Mouse (Mus musculus): ENCODE results near the gene Gm5148. TPM values are rescaled to one million over a fixed set of nuclear protein-coding genes. Genes with fewer than 3 reads are reported as not detected.

The Gm5148 gene
- total RNA-seq, 2 experiments from 2014 or later, result 2.2 TPM

GRCm38 (mm10) chr3:37693552-37693951 is 30.7 kb downstream of the Gm5148 start:
- DNase-seq (ENCODE audit: low spot score in 2 of 2), result no peak

DNA sequence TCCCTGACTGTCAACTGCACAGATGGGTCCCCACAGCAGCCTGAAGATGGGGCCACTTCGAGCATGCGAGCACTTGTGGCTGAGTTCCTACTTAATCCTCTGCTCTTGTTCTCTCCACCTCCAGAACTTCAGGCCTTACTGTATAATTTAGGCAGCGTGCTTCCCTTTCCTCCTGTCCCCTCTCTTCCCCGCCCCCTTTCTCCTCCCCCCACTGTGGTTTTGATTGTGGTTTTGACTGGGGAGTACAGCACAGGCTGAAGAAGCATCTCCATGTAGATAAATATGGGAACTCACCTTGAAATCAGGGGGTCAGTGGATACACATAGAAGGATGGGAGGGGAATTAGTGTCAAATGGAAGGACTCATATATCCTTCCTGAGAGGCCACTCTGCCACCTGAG is 31.3 kb downstream of the Gm5148 start:
- DNase-seq (ENCODE audit: low spot score in 2 of 2), result no peak

DNA sequence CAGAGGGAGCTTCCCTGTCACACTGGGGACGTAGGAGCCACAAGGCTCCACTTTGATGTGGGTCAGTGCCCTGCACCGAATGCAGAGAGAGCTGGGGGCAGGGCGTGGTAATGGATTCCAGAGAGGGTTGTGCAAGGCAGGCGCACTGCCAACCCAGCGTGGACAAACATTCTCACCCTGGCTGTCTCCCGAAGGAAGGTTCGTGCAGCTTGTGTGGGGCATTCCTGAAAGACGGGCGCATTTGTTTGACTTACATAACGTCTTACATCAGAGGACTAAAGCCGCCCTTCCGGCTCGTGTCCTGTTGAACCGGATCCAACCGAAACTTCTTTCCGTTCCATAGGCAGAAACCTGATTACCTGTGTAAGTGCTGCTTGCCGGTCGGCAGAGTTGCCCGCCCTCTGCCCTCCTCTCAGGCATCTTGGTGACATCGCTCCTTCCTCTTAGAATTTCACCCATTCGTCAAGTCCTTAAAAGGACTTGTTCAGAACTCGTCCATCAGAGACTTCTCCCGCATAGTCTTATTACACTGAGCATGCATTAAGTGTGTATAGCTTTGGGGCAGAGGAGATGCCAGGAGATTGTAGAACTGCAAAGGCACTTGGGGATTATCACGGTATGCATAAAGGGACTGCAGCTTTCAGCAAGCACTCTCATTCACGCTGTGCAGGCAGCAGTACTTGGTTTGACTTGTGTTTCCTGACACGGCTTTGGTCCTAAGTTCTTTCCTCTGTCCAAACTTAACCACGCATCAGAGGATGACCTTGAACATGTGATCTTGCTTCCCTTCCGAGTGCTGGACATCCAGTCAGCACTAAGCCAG is 36.9 kb downstream of the Gm5148 start:
- peak; percentile 26 to 33 for DNase-seq (ENCODE audit: low spot score in 2 of 2)

GRCm38 (mm10) chr3:37686751-37687150 is 37.5 kb downstream of the Gm5148 start:
- DNase-seq (ENCODE audit: low spot score in 2 of 2), result no peak

DNA sequence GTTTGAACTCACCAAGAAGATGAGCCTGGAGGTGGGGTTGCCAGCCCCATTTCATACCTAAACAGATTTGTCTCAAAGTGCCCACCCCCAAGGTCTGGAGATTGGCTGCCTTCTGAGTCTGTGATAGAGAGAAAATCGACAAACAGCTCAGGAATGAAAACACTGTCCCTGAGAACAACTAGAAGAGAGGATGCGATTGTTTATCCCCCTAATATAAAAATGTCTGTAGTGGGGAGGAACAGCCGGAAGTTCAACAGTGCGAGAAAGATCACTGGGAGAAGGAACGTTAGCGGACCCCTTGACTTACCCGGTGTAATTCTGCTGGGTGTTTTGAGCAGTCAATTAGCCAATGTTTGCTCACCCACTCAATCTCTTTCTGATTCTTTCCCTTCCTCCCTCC is 38.1 kb downstream of the Gm5148 start:
- DNase-seq (ENCODE audit: low spot score in 2 of 2), result no peak

DNA sequence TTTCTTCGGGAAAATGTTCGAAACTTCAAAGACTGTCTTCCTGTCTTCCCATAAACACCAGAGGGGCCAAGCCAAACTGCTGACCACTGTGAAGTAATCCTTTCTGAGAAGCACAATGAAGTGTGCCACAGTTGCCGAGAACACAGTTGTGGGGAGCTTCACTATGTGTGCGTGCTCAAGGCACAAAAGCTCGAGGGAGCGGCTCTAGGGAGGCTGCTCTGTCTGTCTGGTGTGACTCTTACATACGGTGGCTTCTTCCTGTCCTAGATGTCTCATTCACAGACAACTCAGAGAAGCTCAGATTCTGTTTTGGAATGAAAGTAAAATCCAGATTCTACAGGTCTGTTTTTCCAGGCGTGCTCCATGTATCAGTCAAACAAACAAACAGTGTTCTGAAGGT is 48.0 kb downstream of the Gm5148 start:
- DNase-seq (ENCODE audit: low spot score in 2 of 2), result no peak

DNA sequence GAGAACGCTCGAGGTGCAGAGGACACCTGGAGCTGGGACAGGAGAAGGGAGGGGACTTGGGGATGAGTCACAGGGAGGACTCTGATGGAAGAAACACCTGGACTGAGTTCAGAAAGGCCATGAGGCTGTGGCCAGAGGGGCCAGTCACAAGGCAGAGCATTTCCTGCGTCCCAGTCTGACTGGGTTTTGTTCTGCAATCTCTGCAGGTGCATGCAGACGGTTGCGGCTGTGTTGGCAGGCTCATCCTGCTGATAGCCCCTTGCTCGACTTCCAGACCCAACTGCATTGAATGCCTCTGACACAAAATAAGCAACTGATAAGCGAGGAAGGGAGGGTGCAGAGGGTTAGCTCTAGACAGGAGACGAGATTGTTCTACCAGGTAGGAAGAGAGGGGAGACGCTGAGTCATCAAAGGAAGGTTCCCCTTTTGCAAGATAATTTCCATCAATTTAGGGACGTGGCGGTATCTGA is 49.2 kb downstream of the Gm5148 start:
- no peak for DNase-seq (ENCODE audit: low spot score in 2 of 2)

DNA sequence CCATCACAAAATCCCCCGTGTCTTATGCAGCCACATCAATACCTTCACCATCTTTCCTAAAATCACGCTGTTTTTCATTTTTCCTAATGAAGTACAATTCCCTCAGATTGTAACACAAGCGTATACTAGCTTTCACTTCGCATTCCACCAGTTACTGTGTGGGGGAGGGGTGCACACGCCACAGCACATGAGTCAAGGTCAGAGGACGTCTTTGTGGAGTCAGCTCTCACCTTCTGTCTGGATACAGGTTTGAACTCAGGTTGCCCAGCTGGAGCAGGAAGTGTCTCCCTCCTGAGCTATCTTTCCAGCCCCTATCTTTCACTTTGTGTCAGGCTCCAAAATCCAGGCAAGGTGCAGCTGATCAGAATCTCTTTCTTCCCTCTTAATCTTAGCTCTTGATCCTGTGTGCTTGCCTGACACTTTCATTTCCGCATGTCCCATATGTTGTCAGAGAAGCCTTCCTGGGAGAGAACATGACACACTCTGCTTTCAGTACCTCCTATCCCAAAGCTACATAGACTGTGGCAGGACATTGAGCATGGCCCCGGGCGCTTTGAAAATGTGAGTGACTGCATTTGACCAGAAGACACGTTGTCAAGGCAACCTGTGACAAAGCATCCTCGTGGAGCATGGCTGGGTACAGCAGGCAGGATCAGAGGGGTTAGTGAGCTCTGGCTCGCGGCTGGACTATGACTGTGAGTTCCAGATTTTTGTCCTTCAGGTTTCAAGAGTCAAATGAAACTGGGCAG is 50.6 kb downstream of the Gm5148 start:
- DNase-seq (ENCODE audit: low spot score in 2 of 2), result no peak

DNA sequence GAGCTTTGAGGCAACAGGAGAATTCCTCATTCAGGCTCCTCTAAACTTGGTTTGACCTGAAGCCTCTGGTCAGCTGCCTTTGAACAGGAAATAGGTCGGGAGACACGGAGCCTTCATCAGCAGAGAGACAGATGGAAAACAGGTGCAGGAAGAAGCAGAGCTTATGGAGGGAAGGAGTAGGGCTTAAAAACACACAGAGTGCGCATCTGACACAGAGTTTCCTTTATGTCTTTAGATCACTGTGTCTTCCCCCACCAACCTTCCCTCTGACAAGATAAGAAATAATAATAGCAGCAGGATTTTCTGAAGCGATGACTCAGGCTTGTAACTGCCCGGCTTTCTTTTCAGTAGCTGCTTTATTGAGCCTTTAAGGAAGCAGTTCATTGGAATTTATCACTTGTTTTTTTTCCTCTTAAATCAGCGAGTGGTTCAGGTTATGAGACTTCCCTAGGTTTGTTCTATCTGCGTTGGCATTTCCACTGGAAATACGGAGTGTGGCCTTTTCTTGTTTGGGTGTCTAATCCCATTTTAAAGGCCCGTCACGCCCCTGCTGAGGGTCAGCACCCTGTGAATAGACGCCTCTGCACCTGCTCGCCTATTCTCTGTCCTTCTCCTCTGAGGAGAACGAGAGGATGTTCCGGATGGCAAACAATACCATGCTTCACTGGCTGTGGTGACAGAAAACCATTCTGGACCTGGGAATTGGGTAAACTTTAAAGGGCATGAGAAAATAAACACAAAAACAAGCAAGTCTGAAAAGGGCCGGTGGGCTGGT is 51.8 kb downstream of the Gm5148 start:
- DNase-seq (ENCODE audit: low spot score in 2 of 2), result no peak

DNA sequence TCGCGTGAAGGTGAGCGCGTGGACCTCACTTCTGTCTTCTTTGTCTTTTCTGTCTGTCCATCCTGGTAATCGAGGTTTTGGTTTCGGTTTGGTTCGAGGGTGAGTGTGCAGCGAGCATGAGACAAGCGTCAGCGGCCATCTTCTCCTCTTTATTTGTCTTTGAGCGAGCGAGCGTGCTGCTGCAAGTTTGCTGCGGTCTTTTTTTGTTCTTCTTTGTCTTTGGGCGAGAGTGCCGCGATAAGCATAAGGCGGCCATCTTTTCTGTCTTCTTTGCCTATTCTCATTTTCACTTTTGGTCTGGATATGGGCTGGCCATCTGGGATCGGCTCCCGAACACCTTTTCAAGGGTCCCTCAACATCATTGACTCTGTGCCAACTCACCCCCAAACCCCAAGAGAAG is 55.2 kb downstream of the Gm5148 start:
- no peak for DNase-seq (ENCODE audit: low spot score in 2 of 2)

DNA sequence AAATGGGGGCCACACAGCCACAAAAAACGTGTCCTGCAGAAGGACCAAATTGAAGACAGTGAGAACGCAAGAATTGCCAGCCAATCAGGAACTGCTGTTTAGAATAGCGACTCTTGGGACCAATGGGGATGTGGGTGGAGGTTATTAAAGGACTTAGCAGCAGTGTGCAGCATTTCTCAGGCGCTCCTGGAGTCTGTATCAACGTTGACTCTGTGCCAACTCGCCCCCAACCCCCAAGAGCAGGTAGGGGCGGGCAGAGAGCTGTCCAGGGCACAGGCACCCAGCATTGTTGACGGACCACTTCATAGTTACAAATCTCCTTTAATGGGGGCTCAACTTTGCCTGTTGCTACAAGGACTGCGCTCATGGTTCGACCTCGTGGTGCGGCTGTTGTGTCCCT is 55.6 kb downstream of the Gm5148 start:
- no peak for DNase-seq (ENCODE audit: low spot score in 2 of 2)

DNA sequence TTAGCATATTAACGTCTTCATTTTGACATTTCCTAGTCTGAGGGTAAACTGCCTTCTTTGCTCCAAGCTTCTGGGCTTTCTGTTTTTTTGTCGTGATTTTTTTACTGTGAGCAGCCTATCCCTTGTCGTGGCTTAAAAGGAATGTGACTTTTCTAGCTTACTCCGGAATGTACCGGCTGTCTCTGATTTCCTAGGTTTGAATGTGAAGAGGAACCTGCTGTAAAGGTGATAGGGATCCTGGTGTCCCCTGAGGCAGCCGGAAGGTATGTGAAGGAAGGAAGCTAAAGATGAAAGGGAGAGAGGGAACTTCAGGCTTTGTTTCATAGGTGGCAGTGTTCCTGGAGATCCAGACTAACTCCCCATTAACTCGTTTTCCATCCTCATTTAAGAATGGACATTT is 56.6 kb downstream of the Gm5148 start:
- no peak for DNase-seq (ENCODE audit: low spot score in 2 of 2)

GRCm38 (mm10) chr3:37667119-37667467 is 57.2 kb downstream of the Gm5148 start:
- no peak for DNase-seq (ENCODE audit: low spot score in 2 of 2)

- DNase-seq (ENCODE audit: low spot score in 2 of 2), result no peak
These were observed 57.8 kb downstream of the Gm5148 start for GRCm38 (mm10) chr3:37666291-37667118.

Other genes starting within 250 kb of the Gm5148 start
- gene Spry1, start 84.5 kb downstream of the Gm5148 start, total RNA-seq (2021), result 10 to 100 TPM; 15.1 to 16.8 TPM